Mouse (Mus musculus) layer of hippocampus, adult 8-10 months (tissue): ENCODE data around the gene Rab13. TPM values are rescaled to one million over a fixed set of nuclear protein-coding genes. Genes with fewer than 3 reads are reported as not detected.
"Not testable (repeated sequence)": the region's sequence is repeated elsewhere in the genome, so short reads cannot be mapped to it uniquely, and the experiment has no call there.

Experiments
- DNase-seq, 2 experiments: peaks; one replicate each; pipeline ENCODE4 v3.0.0; 2022; ENCODE audit warnings: low spot score in 2 of 2
- total RNA-seq, 4 experiments: library from RNA; stranded (reverse); gene quantifications; 2 replicates each; pipeline ENCODE4 v1.2.4; 2022

Gene Rab13
- total RNA-seq, 4 experiments from 2014 or later: 7.4 to 10.4 (median 7.7) TPM

- no peak for DNase-seq
Observed at GRCm38 (mm10) chr3:90224331-90224730, 10.8 kb downstream of the Rab13 start.

- DNase-seq: no peak
Observed at GRCm38 (mm10) chr3:90231075-90231474, 17.6 kb downstream of the Rab13 start.

- peak; percentile 95 to 96 for DNase-seq
Observed at GRCm38 (mm10) chr3:90231507-90232333, 18.2 kb downstream of the Rab13 start, which contains the start of gene Jtb. Gene Jtb, plus strand, starts transcription at chr3:90231597.

GRCm38 (mm10) chr3:90241251-90241650 is 27.8 kb downstream of the Rab13 start:
- DNase-seq: no peak

GRCm38 (mm10) chr3:90241669-90242358 is 28.3 kb downstream of the Rab13 start:
- DNase-seq: no peak

GRCm38 (mm10) chr3:90242984-90243775 is 29.7 kb downstream of the Rab13 start, which contains the start of gene Creb3l4:
Gene Creb3l4, minus strand, starts transcription at chr3:90243512.
- DNase-seq: no peak

GRCm38 (mm10) chr3:90245406-90245805 is 31.9 kb downstream of the Rab13 start:
- DNase-seq: no peak

GRCm38 (mm10) chr3:90247630-90247959 is 34.1 kb downstream of the Rab13 start:
- no peak for DNase-seq

- DNase-seq: peak; percentile 91 to 92
Observed at GRCm38 (mm10) chr3:90247960-90248745, 34.7 kb downstream of the Rab13 start, which contains the start of gene Slc39a1. Gene Slc39a1, plus strand, starts transcription at chr3:90248172.

- no peak for DNase-seq
Observed at GRCm38 (mm10) chr3:90248746-90249100, 35.2 kb downstream of the Rab13 start.

- DNase-seq: no peak
Observed at GRCm38 (mm10) chr3:90250791-90251190, 37.3 kb downstream of the Rab13 start.

- DNase-seq: not testable (repeated sequence)
Observed at GRCm38 (mm10) chr3:90251731-90252226, 38.3 kb downstream of the Rab13 start.

GRCm38 (mm10) chr3:90252659-90253058 is 39.2 kb downstream of the Rab13 start:
- not testable (repeated sequence) for DNase-seq

GRCm38 (mm10) chr3:90253174-90253573 is 39.7 kb downstream of the Rab13 start:
- not testable (repeated sequence) for DNase-seq

GRCm38 (mm10) chr3:90253653-90254418 is 40.3 kb downstream of the Rab13 start, which contains the start of gene Crtc2:
Gene Crtc2, plus strand, starts transcription at chr3:90254163.
- DNase-seq: peak; percentile 97 to 98

- no peak for DNase-seq
Observed at GRCm38 (mm10) chr3:90254419-90255193, 41.1 kb downstream of the Rab13 start.

GRCm38 (mm10) chr3:90255194-90255565 is 41.7 kb downstream of the Rab13 start:
- DNase-seq: no peak

GRCm38 (mm10) chr3:90255784-90256353 is 42.4 kb downstream of the Rab13 start:
- DNase-seq: no peak
